Mouse (Mus musculus) layer of hippocampus, adult 9-11 months (tissue): Measurements from ENCODE around the gene 1700013G24Rik.

Experiments used
- DNase-seq: peaks from one replicate; pipeline ENCODE4 v3.0.0; 2022

1700013G24Rik gene

DNA sequence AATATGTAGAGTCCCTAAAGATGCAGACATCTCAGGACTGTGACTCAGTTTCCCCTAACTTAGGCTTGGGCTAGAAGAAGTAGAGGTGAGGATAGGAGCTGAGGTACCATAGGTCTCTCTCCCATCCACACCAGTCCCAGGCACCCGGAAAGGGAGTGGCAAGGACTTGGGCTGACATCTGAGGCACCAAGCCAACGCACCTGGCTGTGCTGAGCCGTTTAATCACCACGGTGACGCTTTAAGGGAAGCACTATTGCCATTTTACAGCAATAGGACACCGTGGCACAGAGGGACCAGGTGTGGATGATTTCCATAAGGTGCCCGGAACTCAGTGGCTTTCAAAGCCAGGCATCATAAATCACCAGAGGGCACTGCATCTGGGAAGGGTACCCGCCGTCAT is 5.2 kb downstream of the 1700013G24Rik start:
- DNase-seq: no peak

DNA sequence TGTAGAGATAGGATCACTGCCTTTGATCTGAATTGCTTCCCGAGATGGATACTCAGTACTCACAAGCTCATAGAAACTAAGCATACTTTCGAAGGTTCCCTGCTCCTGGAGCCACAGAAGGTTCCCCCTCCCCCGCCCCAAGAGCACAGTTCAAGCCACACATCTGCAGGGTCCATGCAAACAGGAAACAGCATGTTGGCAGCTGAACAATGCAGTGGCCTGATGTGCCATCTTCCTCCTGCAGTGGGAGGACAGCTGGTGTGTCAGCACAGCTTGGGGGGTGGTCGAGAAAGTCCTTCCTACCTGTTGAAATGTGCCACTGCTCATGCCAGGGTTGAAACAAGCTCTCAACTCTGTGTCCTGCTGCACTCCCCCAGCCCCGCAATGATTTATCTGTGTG is 5.8 kb downstream of the 1700013G24Rik start:
- no peak for DNase-seq

DNA sequence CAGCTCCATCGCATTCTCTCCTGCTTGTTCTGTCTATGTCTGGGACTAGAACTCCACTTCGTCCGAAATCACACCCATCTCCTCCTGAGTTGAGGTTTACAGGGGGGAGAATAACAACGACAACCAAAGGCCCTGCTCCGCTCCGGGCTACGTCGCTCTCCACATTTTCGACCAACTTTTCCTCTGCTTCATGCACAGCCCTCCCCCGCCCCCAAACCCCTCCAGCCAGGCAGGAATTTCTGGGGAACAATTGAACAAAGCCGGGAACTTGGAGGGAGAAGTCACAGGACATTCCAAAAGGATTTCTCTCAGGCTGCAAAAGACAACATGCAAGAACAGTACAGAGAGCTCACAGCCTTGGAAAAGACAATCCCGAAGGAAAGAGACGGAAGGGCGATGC is 7.6 kb downstream of the 1700013G24Rik start:
- DNase-seq: no peak

DNA sequence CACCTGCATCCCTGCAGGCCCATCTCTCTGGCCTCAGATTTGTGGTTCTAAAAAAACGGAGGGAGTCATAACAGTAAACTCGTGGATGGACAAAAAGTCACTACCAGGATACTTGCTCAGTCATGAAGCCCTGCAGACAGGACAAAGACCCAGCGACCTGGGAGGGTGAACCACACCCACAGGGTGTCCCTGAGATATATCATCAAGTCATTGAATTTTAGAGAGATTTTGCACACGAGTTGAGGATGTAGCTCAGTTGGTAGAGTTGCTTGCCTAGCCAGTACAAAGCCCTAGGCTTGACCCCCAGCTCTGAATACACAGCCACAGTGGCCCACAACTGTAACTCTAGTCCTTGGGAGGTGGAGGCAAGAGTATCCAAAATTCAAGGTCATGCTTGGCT is 8.1 kb downstream of the 1700013G24Rik start:
- no peak for DNase-seq

GRCm38 (mm10) chr4:137461981-137462690 is 9.1 kb downstream of the 1700013G24Rik start:
- DNase-seq: no peak

- no peak for DNase-seq
Observed at GRCm38 (mm10) chr4:137465125-137465787, 12.2 kb downstream of the 1700013G24Rik start.

- DNase-seq: no peak
Observed at GRCm38 (mm10) chr4:137466991-137467390, 13.9 kb downstream of the 1700013G24Rik start.

DNA sequence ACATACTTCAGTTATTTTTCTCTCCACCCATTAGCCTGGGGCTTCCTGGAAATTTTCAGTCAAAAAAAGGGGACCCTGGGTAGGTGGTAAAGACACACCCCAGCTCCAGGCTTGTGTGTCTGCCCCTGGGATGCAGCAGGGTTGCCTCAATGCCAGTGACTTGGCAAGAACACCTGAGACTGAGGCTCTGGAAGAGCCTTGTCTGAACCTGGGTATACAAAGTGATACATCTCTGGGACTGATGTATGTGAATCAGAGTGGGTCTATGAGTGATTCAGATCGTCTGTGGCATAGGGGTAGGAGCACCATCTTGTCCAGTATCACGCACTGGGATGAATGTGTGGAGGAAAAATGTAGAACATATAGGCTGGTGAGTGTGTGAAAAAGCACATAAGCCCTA is 14.4 kb downstream of the 1700013G24Rik start:
- DNase-seq: no peak

DNA sequence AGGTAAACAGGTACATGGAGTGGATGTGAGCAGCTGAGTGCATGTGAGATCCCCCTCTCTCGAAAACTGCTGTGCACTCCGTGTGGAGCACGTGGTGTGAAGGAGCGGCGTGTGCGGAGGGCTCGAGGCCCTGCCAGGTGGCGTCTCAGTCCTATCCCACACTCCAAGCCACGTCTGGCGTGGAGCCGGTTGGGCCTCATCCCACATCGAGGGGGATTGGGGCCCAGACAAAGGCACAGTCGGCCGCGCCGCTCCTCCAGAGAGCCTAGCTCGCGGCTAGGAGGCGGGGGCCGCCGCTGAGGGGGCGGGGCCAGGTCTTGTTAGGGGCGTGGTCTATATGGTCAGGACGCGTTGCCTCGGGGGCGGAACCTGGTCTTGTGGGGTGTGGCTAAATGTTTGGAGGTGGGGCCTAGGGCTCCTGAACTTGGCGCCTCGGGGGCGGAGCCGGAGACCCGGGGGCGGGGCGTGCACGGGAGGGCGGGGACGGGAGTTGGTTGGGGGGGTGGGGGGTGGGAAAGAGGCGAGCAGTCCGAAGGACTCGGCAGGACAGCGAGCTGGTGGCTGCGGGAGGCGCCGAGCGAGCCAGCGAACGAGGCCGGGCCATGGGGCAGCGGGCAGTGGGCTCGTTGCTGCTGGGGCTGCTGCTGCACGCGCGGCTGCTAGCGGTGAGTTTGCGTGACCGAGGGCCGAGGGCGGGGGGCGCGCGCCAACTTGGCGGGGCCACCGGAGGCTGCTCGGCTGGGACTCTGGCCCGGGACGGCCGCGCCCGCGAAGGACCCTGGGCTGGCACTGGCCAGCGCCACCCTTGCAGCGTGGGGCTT is 15.4 kb downstream of the 1700013G24Rik start, which contains the start of gene Hspg2:
Hspg2 (plus strand) TSS at position 510 of the 821 bp plus-strand sequence.
- DNase-seq: peak; percentile 81

- no peak for DNase-seq
Observed at GRCm38 (mm10) chr4:137469081-137469844, 16.2 kb downstream of the 1700013G24Rik start.

DNA sequence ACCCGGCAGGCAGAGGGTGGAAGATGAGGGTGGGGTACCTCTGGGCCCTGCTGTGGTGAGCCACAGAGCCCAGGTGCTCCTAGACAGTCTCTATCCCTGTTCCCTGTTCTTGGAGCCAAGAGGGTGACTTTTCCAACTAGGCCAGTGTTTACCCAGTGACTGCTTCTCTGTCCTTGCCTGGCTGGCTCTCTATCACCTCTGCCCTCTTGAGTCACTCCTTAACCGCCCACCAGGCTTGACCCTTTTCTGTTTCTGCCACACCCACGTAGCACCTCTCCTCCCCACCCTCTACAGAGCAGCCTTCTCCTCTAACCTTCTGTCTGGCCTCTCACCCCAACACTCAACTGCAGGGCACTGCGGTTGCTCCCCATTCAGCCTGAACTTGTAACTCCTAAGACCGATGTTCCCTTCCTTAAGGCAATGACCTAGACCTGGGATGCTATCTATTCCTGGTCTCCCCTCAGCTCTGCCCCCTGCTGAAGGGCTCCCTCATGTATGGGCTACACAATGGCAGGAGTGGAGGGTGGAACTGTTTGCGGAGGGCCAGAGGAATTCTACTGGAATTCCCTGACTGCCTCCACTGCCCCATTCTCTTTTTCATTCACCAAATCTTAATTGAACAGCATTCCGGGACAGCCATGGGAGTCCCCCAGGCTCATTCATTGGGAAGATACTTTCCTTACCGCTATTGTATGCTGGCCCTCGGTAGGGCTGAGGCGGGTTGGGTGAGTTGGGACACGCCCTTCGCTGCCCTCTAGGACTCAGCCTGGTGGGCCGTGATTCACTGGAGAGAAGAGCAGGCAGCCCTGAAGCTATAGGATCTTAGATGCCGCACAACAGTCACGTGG is 17.0 kb downstream of the 1700013G24Rik start:
- no peak for DNase-seq

DNA sequence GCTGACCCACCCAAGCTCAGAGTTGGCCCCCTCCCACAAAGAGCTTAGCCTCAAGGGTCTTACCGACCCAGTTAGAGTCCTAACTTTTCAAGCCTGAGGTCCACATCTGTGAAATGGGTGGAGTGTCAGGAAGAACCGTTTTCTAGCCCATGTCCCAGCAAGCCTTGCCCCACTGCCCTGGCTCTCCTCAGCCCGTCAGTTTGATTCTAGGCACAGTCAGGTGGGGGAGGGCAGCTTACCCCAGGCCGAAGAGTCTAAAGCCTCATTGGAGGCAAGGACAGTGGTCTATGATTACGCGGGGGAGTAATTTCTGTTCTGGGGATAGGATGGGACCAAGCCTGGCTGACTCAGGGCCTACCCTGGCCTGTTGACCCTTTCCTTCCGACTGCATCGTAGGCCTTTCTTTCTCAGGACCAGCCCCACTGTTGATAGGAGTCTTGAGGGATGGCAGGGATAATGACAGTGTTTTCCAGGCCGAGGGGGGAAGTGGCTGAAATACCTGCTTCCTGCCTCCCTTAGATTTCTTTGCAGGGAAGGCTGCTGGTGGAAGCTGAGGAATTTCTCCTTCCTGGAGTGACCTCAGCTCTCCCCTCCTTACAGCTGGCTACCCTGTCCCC is 17.7 kb downstream of the 1700013G24Rik start:
- DNase-seq: no peak

- no peak for DNase-seq
Observed at GRCm38 (mm10) chr4:137471326-137471725, 18.2 kb downstream of the 1700013G24Rik start.

DNA sequence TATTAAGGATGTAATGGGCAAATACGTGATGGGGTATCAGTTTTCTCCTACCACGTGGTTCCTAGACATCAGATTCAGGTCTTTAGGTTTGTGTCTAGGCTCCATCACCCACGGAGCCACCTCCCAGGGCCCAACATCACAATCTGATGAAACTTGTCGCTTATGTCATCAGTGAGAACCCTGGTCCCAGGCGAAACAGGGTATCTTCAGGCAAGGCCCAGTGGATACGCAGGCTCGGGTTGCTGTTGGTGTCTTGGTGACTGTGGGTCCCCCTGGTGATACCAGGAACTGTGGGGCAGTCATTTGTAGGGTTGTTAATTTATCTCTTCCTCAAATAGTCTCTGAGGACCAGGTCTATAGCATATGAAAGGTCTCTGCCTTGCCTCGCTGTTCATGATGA is 20.2 kb downstream of the 1700013G24Rik start:
- no peak for DNase-seq

DNA sequence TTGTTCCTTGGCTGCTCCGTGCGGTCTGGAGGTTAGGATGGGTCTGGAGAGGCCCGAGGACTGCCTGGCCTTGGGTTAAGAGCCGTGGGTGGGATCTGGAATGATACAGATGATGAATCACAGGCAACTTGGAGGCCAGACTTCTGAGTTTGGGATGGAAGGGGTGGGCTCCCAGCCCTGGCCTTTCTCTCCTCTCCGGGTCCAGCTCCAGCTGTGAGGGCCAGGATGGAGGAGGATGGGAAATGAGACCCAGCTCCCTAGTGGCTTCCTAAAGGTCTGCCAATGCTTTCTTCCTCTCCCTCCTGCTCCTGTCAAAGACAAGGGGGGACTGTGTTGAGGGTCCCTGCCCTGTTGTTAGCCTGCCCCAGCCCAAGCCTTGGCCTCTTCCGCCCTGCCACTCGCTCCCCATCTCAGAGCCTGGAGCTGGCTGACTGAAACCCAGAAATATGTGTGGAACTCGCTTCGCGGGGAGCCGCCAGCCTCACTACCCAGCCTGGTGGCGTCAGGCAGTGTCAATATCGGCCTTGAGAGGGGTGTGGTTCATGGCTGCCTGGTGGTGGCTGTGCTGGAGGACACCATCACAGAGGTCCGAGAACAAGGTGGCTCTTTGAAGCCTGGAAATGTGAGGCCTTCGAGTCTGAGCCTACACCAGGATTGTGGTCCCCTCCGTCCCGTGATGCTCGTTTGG is 20.8 kb downstream of the 1700013G24Rik start:
- DNase-seq: no peak

DNA sequence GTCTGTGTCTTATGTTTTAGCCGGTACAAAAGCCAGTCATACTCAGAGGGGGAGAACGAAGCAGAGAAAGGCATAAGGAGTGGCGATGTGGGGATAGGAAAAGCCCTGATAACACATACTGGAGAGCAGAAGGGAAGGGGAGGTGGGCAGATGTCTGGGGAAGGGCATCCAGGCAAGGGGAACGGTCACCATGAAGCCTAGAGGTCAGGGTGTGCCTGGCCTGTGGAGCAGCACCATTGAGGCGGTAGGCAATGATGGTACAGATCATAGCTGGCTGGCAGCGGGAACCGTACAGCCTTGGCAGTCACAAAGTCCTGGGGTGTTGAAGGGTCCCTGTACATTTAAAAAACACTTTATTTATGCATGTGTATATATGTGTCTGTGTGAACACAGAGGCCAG is 21.6 kb downstream of the 1700013G24Rik start:
- no peak for DNase-seq

DNA sequence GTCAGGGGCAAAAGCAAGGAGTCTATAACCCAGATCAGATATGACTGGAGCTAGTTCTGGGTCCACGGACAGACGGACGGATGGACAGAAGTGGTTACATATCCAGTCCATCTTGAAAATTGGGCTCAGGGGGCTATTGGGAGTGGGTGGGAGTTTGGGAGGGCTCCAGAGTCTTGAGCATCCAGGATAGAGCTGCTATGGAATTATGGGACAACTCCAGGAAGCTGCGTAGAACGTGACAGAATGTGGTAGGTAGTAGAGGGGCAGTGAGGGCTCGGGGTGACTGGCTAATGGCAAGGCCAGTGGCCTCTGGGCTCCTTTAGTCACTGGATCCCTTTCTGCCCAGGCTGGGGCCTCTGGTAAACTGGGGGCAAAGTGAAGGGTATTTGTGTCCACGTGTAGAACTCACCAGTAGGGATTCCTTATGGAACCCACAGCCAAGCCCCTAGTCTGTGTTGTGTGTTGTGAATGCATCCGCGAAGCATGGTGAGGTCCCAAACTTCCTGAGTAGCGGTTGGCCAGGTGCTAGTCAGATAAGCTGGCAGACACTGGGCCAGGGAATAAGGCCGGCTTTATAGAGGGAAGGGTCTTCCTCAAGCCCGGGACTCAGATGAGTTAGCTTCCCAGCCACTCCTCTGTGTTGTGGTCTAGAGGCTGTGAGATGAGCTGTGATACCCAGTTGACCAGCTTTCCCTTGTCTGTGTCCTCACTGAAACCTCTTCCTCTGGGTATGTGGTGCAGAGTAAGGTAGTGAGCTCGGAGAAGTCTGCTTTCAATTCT is 22.4 kb downstream of the 1700013G24Rik start:
- DNase-seq: no peak

DNA sequence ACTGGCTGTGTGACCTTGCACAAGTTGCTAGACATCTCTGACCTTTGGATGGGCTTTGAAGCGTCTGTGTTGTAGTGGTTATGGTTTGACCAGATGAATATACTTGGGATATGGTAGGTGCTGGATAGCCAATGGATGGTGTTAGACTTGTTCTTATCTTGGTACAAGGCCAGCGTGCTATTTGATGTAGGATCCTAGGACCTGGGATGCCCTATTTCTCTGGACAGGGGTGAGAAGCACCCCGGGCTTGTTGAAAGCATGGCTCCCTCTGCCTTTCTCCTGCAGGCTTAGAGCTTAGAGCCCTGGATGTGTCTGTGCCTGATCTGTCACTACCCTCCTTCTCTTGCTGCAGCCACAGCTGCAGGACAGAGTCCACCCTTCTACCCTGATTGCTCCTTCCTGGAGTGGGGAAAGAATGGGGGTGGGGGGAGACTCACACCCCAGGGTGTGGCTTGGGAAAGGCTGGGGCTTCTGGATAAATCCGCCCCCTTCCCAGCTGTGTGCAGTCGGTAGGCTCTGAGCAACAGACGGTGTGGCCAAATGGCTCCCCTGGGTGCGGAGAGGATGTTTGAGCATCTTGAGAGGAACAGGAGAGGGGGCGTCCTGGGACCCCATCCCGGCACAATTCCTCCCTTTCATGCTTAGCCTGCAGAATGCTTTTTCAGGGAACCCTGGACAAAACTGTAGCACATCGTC is 23.1 kb downstream of the 1700013G24Rik start:
- peak; percentile 66 for DNase-seq

DNA sequence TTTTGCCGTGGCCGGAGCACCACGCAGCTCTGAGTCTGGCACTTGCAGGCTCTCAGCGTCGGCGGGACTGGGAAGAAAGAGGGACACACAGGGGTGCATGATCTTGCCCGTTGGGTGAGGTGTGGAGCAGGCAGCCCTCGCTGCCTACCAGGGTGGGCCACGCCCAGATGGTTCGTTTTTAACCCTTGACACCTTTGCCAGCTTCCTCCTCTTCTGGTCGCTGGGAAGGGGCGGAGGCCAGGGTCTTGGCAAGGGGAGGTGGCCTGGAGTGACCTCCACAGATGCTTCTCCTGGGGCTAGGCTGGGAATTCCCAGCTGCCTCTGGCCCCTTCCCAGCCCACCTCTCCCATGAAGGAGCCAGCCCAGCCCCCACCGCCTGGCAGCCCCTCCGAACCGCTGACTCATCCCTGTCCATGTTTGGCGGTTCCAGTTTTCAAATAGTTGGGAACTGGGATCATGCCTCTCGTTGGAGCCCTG is 23.7 kb downstream of the 1700013G24Rik start:
- DNase-seq: no peak
